Mouse (Mus musculus) adipocyte (in vitro differentiated cells): Measurements from ENCODE around the gene Hadhb.
"Not testable (repeated sequence)": the region's sequence is repeated elsewhere in the genome, so short reads cannot be mapped to it uniquely, and the experiment has no call there.

Experiments used
- DNase-seq: peaks from one replicate; pipeline ENCODE4 v3.0.0-alpha.2; 2016; ENCODE audit warnings: low spot score

The Hadhb gene

DNA sequence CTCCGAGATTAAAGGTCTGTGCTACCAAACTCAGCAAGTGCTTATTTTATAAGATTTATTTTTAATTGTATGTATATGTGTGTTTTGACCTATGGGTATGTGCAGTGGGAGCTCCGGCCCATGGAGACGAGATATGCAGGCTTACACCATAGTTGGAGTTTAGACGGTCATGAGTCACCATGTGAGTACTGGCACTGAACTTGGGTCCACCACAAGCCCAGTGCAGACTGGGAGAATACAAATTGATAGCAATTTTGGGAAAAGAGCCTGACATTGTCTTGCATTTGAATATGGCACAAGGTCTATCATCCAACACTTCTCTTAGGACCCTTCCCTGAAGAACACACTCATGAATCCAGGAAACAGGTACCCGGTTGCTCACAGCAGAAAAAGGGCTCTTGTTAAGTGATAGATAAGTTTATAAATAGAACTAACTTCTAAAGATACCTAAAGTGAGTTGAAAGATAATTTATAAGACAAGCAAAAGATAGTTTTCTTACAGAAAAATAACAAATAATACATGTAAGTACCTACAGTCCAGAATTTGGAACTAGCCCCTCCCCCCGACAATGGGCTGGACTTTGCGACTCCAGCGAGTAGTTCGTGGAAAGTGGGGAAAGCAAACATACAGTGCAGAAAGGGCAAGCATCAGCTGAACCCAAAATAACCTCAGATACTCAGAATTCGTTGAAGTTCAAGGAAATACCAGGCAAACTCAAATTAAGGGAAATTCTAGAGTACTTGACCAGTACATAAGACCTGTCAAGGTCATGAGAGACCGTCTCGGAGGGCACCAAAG, 32.8 kb downstream of the Hadhb start:
- DNase-seq = no peak

DNA sequence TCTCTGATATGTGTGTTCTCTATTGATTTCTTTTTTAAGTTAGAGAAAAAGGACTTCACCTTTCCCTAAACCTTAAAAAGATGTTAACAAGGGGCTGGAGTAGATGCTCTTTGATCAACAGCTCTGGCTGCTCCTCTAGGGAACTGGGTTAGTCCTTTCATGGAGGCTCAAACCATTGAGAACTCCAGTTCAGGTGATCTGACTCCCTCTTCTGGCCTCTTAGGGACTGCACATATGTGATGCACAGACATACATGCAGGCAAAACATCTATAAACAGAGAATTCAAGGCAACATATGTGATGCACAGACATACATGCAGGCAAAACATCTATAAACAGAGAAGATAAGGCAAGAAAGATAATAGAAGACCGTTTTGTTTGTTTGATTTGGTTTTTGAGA, 37.4 kb downstream of the Hadhb start:
- DNase-seq = no peak

DNA sequence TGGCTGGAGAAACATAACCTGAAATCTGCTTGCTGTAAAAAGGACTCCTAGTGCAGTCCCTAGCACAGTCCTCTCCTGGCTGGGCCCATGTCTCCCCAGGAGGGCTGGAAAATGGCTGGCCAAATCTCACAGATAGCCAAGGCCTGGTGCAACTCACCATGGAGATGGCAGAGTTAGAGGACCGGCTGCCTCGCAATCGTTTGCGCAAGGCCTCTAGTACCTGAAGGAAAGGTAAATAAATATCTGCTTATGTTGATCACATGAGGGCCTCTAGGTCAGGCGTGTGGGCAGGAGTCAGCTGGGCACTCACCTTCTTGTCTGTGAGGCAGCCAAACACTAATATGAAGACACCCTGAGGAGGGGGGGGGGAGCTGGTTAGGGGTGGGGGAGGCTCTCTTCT, 40.3 kb downstream of the Hadhb start:
- no peak for DNase-seq

DNA sequence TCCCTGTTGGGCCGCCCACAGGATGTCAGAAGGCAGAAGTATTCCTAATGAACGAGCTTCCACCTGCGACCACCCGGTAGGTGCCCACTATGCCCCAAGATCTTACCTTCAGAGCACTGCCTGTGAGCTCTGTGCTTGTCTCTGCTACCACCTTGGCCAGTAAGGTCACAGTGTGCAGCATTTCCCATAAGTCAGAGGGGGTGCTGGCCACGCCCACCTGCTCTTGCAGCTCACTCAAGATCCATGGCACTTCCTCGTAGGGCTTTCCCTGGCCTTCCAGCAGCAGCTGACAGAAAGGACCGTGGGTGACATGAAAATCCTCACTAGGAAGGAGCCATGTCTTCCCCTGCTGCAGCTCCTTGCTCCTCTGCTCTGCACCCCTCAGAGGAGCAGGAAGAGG, 43.2 kb downstream of the Hadhb start:
- no peak for DNase-seq

- DNase-seq = peak; percentile 78
Measured at GRCm38 (mm10) chr5:30201521-30201920, 46.5 kb downstream of the Hadhb start.

DNA sequence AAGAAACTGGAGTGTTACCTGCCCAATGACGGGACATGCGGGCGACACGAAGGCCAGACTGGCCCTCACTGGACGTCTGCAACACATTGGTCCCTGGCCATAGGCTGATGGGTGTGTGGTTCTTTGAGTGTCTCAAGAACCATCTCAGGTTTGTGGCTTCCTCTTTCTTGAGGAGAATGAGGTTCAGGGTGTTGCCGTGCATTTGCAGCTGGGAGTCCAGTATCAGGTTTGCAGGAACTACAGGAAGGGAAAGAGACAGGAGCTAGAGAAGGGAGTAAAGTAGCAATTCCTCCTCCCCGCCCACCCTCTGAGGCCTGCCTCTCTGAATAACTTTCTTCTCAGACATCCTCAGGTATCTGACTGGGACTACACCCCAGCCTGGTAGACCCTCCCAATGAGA, 47.2 kb downstream of the Hadhb start:
- no peak for DNase-seq

DNA sequence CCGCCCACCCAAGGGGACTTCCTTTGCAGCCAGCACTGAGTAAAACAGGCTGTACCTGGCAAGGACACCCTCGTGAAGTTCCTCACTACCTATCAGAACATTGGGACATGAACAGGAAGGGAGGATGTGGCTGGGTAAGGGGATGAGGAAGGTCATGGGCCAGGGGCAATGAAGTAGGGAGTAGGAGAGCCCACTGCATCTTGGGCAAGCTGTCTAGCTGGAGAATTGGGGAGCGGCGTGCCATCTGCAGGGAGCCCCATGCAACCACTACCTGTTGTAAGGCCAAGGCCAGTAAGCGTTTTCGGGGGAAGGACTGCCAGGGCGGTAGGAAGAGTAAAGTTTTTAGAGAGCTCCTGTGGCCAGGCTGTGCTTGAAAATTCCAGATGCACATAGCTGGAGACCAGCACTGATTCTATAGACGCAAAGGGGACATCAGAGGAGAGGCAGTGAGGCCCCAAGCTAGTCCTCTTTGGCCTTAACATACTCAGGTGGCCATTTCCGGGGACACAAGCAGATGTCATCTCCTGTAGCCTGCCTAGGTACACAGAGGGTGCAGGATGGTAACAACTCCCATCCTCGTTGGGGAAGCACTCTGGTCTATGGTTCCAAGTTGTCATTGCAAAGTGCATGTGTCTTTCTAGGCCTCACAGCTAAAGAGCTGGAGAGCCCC, 48.3 kb downstream of the Hadhb start:
- no peak for DNase-seq

GRCm38 (mm10) chr5:30204441-30204840, 49.4 kb downstream of the Hadhb start:
- DNase-seq = no peak

DNA sequence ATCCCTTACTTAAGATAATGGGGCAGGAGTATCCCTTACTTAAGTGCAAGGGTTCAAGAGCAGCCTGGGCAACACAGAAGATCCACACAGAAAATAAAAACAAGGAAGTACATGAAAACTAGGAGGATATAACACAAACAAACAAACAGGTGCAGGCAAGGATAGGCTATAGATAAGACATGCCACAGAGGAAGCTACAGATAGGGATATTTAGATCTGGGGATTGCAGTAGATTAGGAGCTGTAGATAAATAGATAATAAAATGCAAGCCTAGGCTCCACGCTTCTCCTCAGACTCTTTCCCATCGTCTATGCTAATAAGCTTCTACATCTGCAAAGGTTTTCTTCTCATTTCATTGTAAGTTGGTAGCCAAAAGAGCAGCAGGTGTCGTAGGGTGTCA, 50.0 kb downstream of the Hadhb start:
- no peak for DNase-seq

- no peak for DNase-seq
Measured at GRCm38 (mm10) chr5:30205493-30205892, 50.4 kb downstream of the Hadhb start, which contains the start of gene Adgrf3. TSS of gene Adgrf3 (minus strand) at chr5:30205722.

GRCm38 (mm10) chr5:30207276-30207675, 52.2 kb downstream of the Hadhb start:
- peak; percentile 33 for DNase-seq

- not testable (repeated sequence) for DNase-seq
Measured at GRCm38 (mm10) chr5:30210758-30211157, 55.7 kb downstream of the Hadhb start.

- peak; percentile 78 for DNase-seq
Measured at GRCm38 (mm10) chr5:30214889-30215288, 59.8 kb downstream of the Hadhb start.

GRCm38 (mm10) chr5:30215970-30216369, 60.9 kb downstream of the Hadhb start:
- DNase-seq = no peak

DNA sequence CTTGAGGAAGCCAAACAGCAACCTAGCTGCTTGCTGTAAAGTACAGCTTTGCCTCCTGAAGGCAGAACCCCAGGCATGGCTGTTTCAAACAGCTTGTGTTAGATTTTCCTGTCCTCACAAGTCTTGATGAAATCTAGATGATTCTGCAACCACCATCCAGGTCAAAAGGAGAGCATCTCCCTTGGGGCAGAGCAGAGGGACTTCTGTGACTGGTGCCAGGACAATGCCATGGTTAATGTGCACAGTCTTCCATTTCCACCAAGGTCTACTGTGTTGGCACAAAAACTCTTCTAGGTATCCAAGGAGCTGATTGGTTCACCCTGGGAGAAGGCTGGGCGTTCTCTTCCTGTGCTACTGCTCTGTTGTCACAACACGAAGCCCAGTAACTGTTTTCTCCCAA, 64.7 kb downstream of the Hadhb start:
- DNase-seq = peak; percentile 26

GRCm38 (mm10) chr5:30220666-30221065, 65.6 kb downstream of the Hadhb start:
- no peak for DNase-seq

DNA sequence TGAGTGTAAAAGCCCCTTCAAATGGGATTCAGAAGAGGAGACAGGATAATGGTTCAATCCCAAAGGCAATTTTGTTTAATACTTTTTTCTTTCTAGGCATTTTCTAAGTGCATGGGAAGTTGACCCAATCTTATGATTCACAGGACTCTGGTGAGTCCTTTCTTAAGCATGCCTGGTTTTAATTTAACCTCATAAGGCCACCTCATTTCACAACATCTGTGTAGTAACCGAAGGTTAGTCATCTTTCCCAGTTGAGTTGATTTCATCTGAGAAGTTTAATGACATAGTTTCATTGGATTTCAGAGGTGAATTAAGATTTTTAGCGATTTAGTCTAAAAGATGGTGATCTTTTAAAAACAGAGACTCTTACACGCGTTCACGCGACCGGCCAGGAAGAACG, 67.6 kb downstream of the Hadhb start:
- no peak for DNase-seq

DNA sequence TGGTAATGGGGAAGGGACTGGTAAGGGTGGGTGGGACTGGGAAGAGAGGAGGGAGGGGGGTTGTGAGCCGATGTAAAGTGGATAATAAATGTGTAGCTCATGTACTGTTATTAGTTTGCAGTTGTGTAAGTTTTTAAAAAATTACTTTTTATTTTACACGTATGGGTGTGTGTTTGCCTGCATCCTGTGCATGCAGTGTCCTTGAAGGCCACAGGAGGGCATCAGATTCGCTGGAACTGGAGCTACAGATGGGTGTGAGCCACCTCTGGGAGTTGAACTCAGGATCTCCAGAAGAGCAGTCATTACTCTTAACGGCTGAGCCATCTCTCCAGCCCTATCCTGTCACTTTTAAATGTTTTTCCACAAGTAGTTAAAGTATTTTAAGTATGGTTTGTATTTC, 75.9 kb downstream of the Hadhb start:
- DNase-seq = peak; percentile 38

GRCm38 (mm10) chr5:30231891-30232270, 76.8 kb downstream of the Hadhb start:
- DNase-seq = no peak

- DNase-seq = peak; percentile 99
Measured at GRCm38 (mm10) chr5:30232271-30232971, 77.4 kb downstream of the Hadhb start, which contains the start of gene Selenoi. TSS of gene Selenoi (plus strand) at chr5:30232581.

- DNase-seq = peak; percentile 47
Measured at GRCm38 (mm10) chr5:30233042-30233441, 78.0 kb downstream of the Hadhb start.

DNA sequence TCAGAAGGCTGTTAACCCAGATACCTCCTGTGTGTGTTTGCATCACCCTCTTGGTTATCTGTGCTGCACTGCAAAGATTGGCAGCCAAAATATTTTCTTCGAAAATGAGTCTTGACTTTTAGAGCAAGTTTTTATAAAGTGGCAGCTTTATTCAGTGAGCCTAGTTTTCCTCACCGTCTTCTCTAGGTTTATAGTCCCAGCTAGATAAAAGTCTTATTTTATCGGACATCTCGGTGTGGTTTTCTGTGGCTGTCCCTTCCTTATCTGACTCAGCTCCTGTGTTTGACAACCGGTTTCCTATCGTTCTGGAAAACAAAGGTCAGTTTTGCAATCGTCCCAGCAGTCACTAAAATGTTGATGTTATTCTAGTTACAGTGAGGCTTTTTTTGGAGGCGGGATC, 78.9 kb downstream of the Hadhb start:
- peak; percentile 56 for DNase-seq
